Mouse (Mus musculus): ENCODE data around the gene Odf3l1. TPM values are rescaled to one million over a fixed set of nuclear protein-coding genes. Genes with fewer than 3 reads are reported as not detected.

Odf3l1 gene
- polyA plus RNA-seq, 1 experiment from 2014 or later: 0.84 TPM

GRCm38 (mm10) chr9:56850128-56850904 is 14.2 kb downstream of the Odf3l1 start:
- Histone ChIP-seq H3K4me1 (replicated peaks) (peaks cover 37% of the 10 kb centered on the region), H3K9me3 (replicated peaks) (no peaks in the 10 kb centered on the region), H3K27me3 (replicated peaks) (no peaks in the 10 kb centered on the region), H3K4me2 (no peak overlapping the region), H3K4me3 (no peak overlapping the region), H3K36me3 (no peaks in the 10 kb centered on the region), H3K27ac (ENCODE audit: poor library complexity, severe bottlenecking) (no peak overlapping the region), H3K9ac (no peak overlapping the region; the same call in 1 of the 2 replicates)
- ATAC-seq (ENCODE audit: insufficient number of reproducible peaks, low FRiP score): no peak
- WGBS: 66% methylated on average over 14 of the region's 14 CpGs

GRCm38 (mm10) chr9:56847523-56847922 is 17.0 kb downstream of the Odf3l1 start:
- Histone ChIP-seq H3K27me3 (replicated peaks) (peaks cover 14% of the 10 kb centered on the region), H3K9me3 (replicated peaks) (no peaks in the 10 kb centered on the region), H3K4me2 (no peak overlapping the region), H3K9ac (no peak overlapping the region), H3K4me1 (replicated peaks) (peaks cover 27% of the 10 kb centered on the region), H3K27ac (ENCODE audit: poor library complexity, severe bottlenecking) (no peak overlapping the region), H3K36me3 (no peaks in the 10 kb centered on the region), H3K4me3 (no peak overlapping the region)
- 15% methylated on average over 3 of the region's 3 CpGs for WGBS
- peak; percentile 3; the same call in 1 of the 2 replicates for ATAC-seq (ENCODE audit: insufficient number of reproducible peaks, low FRiP score)

GRCm38 (mm10) chr9:56844644-56845043 is 19.8 kb downstream of the Odf3l1 start:
- no peak overlapping the region for H3K4me2 ChIP-seq
- peaks cover 17% of the 10 kb centered on the region for H3K27me3 ChIP-seq (replicated peaks)
- H3K9ac ChIP-seq: no peak overlapping the region
- no peak overlapping the region for H3K4me3 ChIP-seq
- no peaks in the 10 kb centered on the region for H3K36me3 ChIP-seq
- H3K27ac ChIP-seq (ENCODE audit: poor library complexity, severe bottlenecking): no peak overlapping the region
- 73% methylated on average over 8 of the region's 8 CpGs for WGBS
- no peak for ATAC-seq (ENCODE audit: insufficient number of reproducible peaks, low FRiP score)
- H3K4me1 ChIP-seq (replicated peaks): peaks cover 15% of the 10 kb centered on the region
- no peaks in the 10 kb centered on the region for H3K9me3 ChIP-seq (replicated peaks)

GRCm38 (mm10) chr9:56843679-56844188 is 20.7 kb downstream of the Odf3l1 start:
- ATAC-seq (ENCODE audit: insufficient number of reproducible peaks, low FRiP score): no peak
- Histone ChIP-seq H3K4me3 (no peak overlapping the region), H3K9ac (0 out of 2 replicates have a peak overlapping the region, but pooled peaks have one; percentile 12), H3K4me1 (replicated peaks) (peaks cover 18% of the 10 kb centered on the region), H3K27ac (ENCODE audit: poor library complexity, severe bottlenecking) (no peak overlapping the region), H3K36me3 (no peaks in the 10 kb centered on the region), H3K27me3 (replicated peaks) (peaks cover 20% of the 10 kb centered on the region), H3K4me2 (no peak overlapping the region), H3K9me3 (replicated peaks) (no peaks in the 10 kb centered on the region)
- WGBS: 35% methylated on average over 7 of the region's 7 CpGs

GRCm38 (mm10) chr9:56842303-56842719 is 22.2 kb downstream of the Odf3l1 start:
- Histone ChIP-seq H3K27me3 (replicated peaks) (peaks cover 20% of the 10 kb centered on the region), H3K4me1 (replicated peaks) (peaks cover 18% of the 10 kb centered on the region), H3K36me3 (no peaks in the 10 kb centered on the region), H3K4me2 (no peak overlapping the region), H3K9ac (no peak overlapping the region), H3K4me3 (no peak overlapping the region), H3K27ac (ENCODE audit: poor library complexity, severe bottlenecking) (no peak overlapping the region), H3K9me3 (replicated peaks) (no peaks in the 10 kb centered on the region)
- no peak for ATAC-seq (ENCODE audit: insufficient number of reproducible peaks, low FRiP score)
- WGBS: 35% methylated on average over 3 of the region's 3 CpGs

- H3K9ac ChIP-seq: no peak overlapping the region
- H3K4me3 ChIP-seq: no peak overlapping the region
- no peak for ATAC-seq (ENCODE audit: insufficient number of reproducible peaks, low FRiP score)
- peaks cover 20% of the 10 kb centered on the region for H3K27me3 ChIP-seq (replicated peaks)
- no peak overlapping the region for H3K27ac ChIP-seq (ENCODE audit: poor library complexity, severe bottlenecking)
- no peaks in the 10 kb centered on the region for H3K36me3 ChIP-seq
- no peaks in the 10 kb centered on the region for H3K9me3 ChIP-seq (replicated peaks)
- peaks cover 18% of the 10 kb centered on the region for H3K4me1 ChIP-seq (replicated peaks)
- no peak overlapping the region for H3K4me2 ChIP-seq
These were observed 22.6 kb downstream of the Odf3l1 start for GRCm38 (mm10) chr9:56841864-56842263.

GRCm38 (mm10) chr9:56840721-56841120 is 23.8 kb downstream of the Odf3l1 start:
- Histone ChIP-seq H3K4me2 (no peak overlapping the region), H3K4me1 (replicated peaks) (peaks cover 20% of the 10 kb centered on the region), H3K36me3 (no peaks in the 10 kb centered on the region), H3K9ac (no peak overlapping the region), H3K27ac (ENCODE audit: poor library complexity, severe bottlenecking) (no peak overlapping the region), H3K9me3 (replicated peaks) (no peaks in the 10 kb centered on the region), H3K27me3 (replicated peaks) (peaks cover 20% of the 10 kb centered on the region), H3K4me3 (no peak overlapping the region)
- WGBS: 69% methylated on average over 5 of the region's 5 CpGs
- ATAC-seq (ENCODE audit: insufficient number of reproducible peaks, low FRiP score): no peak

- H3K27ac ChIP-seq (ENCODE audit: poor library complexity, severe bottlenecking): peak overlapping the region; percentile 73
- no peaks in the 10 kb centered on the region for H3K9me3 ChIP-seq (replicated peaks)
- ATAC-seq (ENCODE audit: insufficient number of reproducible peaks, low FRiP score): no peak
- H3K9ac ChIP-seq: no peak overlapping the region
- no peak overlapping the region; the same call in 1 of the 2 replicates for H3K4me2 ChIP-seq
- H3K27me3 ChIP-seq (replicated peaks): peaks cover 6% of the 10 kb centered on the region; the same call in 1 of the 2 replicates
- 36% methylated on average over 5 of the region's 5 CpGs for WGBS
- H3K36me3 ChIP-seq: no peaks in the 10 kb centered on the region
- peaks cover 45% of the 10 kb centered on the region for H3K4me1 ChIP-seq (replicated peaks)
- no peak overlapping the region for H3K4me3 ChIP-seq
These were observed 29.3 kb downstream of the Odf3l1 start for GRCm38 (mm10) chr9:56835152-56835551.

- Histone ChIP-seq H3K9me3 (replicated peaks) (no peaks in the 10 kb centered on the region), H3K9ac (no peak overlapping the region), H3K4me1 (replicated peaks) (peaks cover 37% of the 10 kb centered on the region), H3K27ac (ENCODE audit: poor library complexity, severe bottlenecking) (no peak overlapping the region), H3K36me3 (no peaks in the 10 kb centered on the region), H3K4me3 (no peak overlapping the region), H3K4me2 (peak overlapping the region; percentile 25; the same call in 1 of the 2 replicates), H3K27me3 (replicated peaks) (peaks cover 8% of the 10 kb centered on the region; the same call in 1 of the 2 replicates)
- WGBS: 9% methylated on average over 6 of the region's 6 CpGs
- no peak for ATAC-seq (ENCODE audit: insufficient number of reproducible peaks, low FRiP score)
These were observed 31.6 kb downstream of the Odf3l1 start for GRCm38 (mm10) chr9:56832900-56833299.

- no peaks in the 10 kb centered on the region for H3K36me3 ChIP-seq
- no peak overlapping the region for H3K4me2 ChIP-seq
- H3K9ac ChIP-seq: no peak overlapping the region
- no peaks in the 10 kb centered on the region for H3K9me3 ChIP-seq (replicated peaks)
- WGBS: 85% methylated on average over 3 of the region's 3 CpGs
- ATAC-seq (ENCODE audit: insufficient number of reproducible peaks, low FRiP score): no peak
- H3K4me3 ChIP-seq: no peak overlapping the region
- no peak overlapping the region for H3K27ac ChIP-seq (ENCODE audit: poor library complexity, severe bottlenecking)
- H3K4me1 ChIP-seq (replicated peaks): peaks cover 37% of the 10 kb centered on the region
- H3K27me3 ChIP-seq (replicated peaks): peaks cover 12% of the 10 kb centered on the region
These were observed 32.6 kb downstream of the Odf3l1 start for GRCm38 (mm10) chr9:56831904-56832303.

GRCm38 (mm10) chr9:56830162-56830561 is 34.3 kb downstream of the Odf3l1 start:
- H3K27me3 ChIP-seq (replicated peaks): peaks cover 28% of the 10 kb centered on the region
- ATAC-seq (ENCODE audit: insufficient number of reproducible peaks, low FRiP score): no peak
- 33% methylated on average over 4 of the region's 4 CpGs for WGBS

More at GRCm38 (mm10) chr9:56830162-56830561, 34.3 kb downstream of the Odf3l1 start:
- Histone ChIP-seq H3K9ac (no peak overlapping the region), H3K4me3 (no peak overlapping the region), H3K27ac (ENCODE audit: poor library complexity, severe bottlenecking) (no peak overlapping the region), H3K9me3 (replicated peaks) (no peaks in the 10 kb centered on the region), H3K4me2 (no peak overlapping the region), H3K36me3 (no peaks in the 10 kb centered on the region), H3K4me1 (replicated peaks) (peaks cover 36% of the 10 kb centered on the region)

All from heart, embryonic 12.5 days (tissue).